Mouse (Mus musculus) gastrocnemius, postnatal 4 days (tissue): Measurements from ENCODE around the gene Igsf21. TPM values are rescaled to one million over a fixed set of nuclear protein-coding genes. Genes with fewer than 3 reads are reported as not detected.

ENCODE experiments used
- DNase-seq, 2 experiments: peaks; one replicate each; pipeline ENCODE4 v3.0.0; 2021 to 2022; ENCODE audit warnings: low spot score in 2 of 2, mixed read lengths in 2 of 2
- total RNA-seq, 2 experiments: library from RNA; stranded (reverse); gene quantifications; 2 replicates each; pipeline ENCODE4 v1.2.3; 2021

Gene Igsf21
- total RNA-seq, 2 experiments from 2014 or later: 0.18 TPM; not detected in 1

GRCm38 (mm10) chr4:140066011-140066410 is 180.6 kb downstream of the Igsf21 start:
- no peak for DNase-seq

- DNase-seq: no peak
Observed at GRCm38 (mm10) chr4:140063153-140063671, 183.4 kb downstream of the Igsf21 start.

- no peak for DNase-seq
Observed at GRCm38 (mm10) chr4:140060251-140060650, 186.3 kb downstream of the Igsf21 start.

- DNase-seq: no peak
Observed at GRCm38 (mm10) chr4:140053042-140053441, 193.5 kb downstream of the Igsf21 start.

- no peak for DNase-seq
Observed at GRCm38 (mm10) chr4:140052575-140052974, 194.0 kb downstream of the Igsf21 start.

- no peak for DNase-seq
Observed at GRCm38 (mm10) chr4:140047807-140048362, 198.7 kb downstream of the Igsf21 start.

- no peak for DNase-seq
Observed at GRCm38 (mm10) chr4:140043953-140044352, 202.6 kb downstream of the Igsf21 start.

- no peak for DNase-seq
Observed at GRCm38 (mm10) chr4:140038586-140039411, 207.8 kb downstream of the Igsf21 start.

- DNase-seq: peak in 1 of 2 experiments; percentile 32
Observed at GRCm38 (mm10) chr4:140037784-140038387, 208.7 kb downstream of the Igsf21 start.

- DNase-seq: no peak
Observed at GRCm38 (mm10) chr4:140035232-140035631, 211.4 kb downstream of the Igsf21 start.

GRCm38 (mm10) chr4:140033394-140033793 is 213.2 kb downstream of the Igsf21 start:
- DNase-seq: peak in 1 of 2 experiments; percentile 22

- peak; percentile 35 to 41 for DNase-seq
Observed at GRCm38 (mm10) chr4:140030415-140030814, 216.2 kb downstream of the Igsf21 start.

GRCm38 (mm10) chr4:140030040-140030386 is 216.6 kb downstream of the Igsf21 start:
- no peak for DNase-seq

- DNase-seq: no peak
Observed at GRCm38 (mm10) chr4:140029324-140030039, 217.1 kb downstream of the Igsf21 start.

- no peak for DNase-seq
Observed at GRCm38 (mm10) chr4:140023833-140024232, 222.8 kb downstream of the Igsf21 start.

GRCm38 (mm10) chr4:140015916-140016315 is 230.7 kb downstream of the Igsf21 start:
- DNase-seq: no peak

- DNase-seq: no peak
Observed at GRCm38 (mm10) chr4:140010728-140011470, 235.7 kb downstream of the Igsf21 start.

- DNase-seq: no peak
Observed at GRCm38 (mm10) chr4:140004932-140005331, 241.7 kb downstream of the Igsf21 start.

- no peak for DNase-seq
Observed at GRCm38 (mm10) chr4:140004170-140004569, 242.4 kb downstream of the Igsf21 start.

- no peak for DNase-seq
Observed at GRCm38 (mm10) chr4:140002069-140002468, 244.5 kb downstream of the Igsf21 start.

GRCm38 (mm10) chr4:140000911-140001310 is 245.7 kb downstream of the Igsf21 start:
- no peak for DNase-seq
